Mouse (Mus musculus): Measurements from ENCODE around the gene Defa30. TPM values are rescaled to one million over a fixed set of nuclear protein-coding genes. Genes with fewer than 3 reads are reported as not detected.
"Not testable (repeated sequence)": the region's sequence is repeated elsewhere in the genome, so short reads cannot be mapped to it uniquely, and the experiment has no call there.

Gene Defa30
- polyA plus RNA-seq (2012; rRNA removed): not detected in 2 replicates

GRCm38 (mm10) chr8:21134342-21134741 lies at the start of gene Defa30:
Gene Defa30, plus strand, starts transcription at chr8:21134642.
- H3K27me3 ChIP-seq (ENCODE audit: control insufficient read depth, insufficient read depth, low read length); DNase-seq; H3K4me1 ChIP-seq (ENCODE audit: control insufficient read depth, insufficient read depth, low read length); H3K4me3 ChIP-seq (replicated peaks; ENCODE audit: insufficient read depth, low read depth, low read length); H3K27ac ChIP-seq (ENCODE audit: insufficient read depth, low read length): not testable (repeated sequence)
- 42% methylated on average over 3 of the region's 3 CpGs for WGBS

GRCm38 (mm10) chr8:21093106-21093505 lies 41.3 kb upstream of the Defa30 start:
- Histone ChIP-seq H3K27ac (ENCODE audit: insufficient read depth, low read length) (no peak overlapping the region), H3K4me3 (replicated peaks; ENCODE audit: insufficient read depth, low read depth, low read length) (no peak overlapping the region), H3K27me3 (ENCODE audit: control insufficient read depth, insufficient read depth, low read length) (no peaks in the 10 kb centered on the region), H3K4me1 (ENCODE audit: control insufficient read depth, insufficient read depth, low read length) (no peaks in the 10 kb centered on the region)
- DNase-seq: no peak
- 35% methylated on average over 4 of the region's 4 CpGs for WGBS
- TF ChIP-seq CTCF (IDR thresholded peaks at IDR 0.05; ENCODE audit: borderline replicate concordance, insufficient read depth, low read depth, low read length) (no peak), POLR2A (IDR thresholded peaks at IDR 0.05; ENCODE audit: borderline replicate concordance, insufficient read depth, low read length) (no peak)

GRCm38 (mm10) chr8:21095950-21096349 lies 38.5 kb upstream of the Defa30 start, which contains the start of gene Gm14851:
Gene Gm14851, minus strand, starts transcription at chr8:21096050.
- not testable (repeated sequence) for H3K27ac ChIP-seq (ENCODE audit: insufficient read depth, low read length); H3K4me3 ChIP-seq (replicated peaks; ENCODE audit: insufficient read depth, low read depth, low read length); H3K27me3 ChIP-seq (ENCODE audit: control insufficient read depth, insufficient read depth, low read length); H3K4me1 ChIP-seq (ENCODE audit: control insufficient read depth, insufficient read depth, low read length); DNase-seq
- WGBS: 100% methylated on average over 1 of the region's 2 CpGs

GRCm38 (mm10) chr8:21161977-21162376 lies 27.5 kb downstream of the Defa30 start, which contains the start of gene Defa22:
Gene Defa22, plus strand, starts transcription at chr8:21162277.
- H3K27me3 ChIP-seq (ENCODE audit: control insufficient read depth, insufficient read depth, low read length); H3K27ac ChIP-seq (ENCODE audit: insufficient read depth, low read length); DNase-seq; H3K4me3 ChIP-seq (replicated peaks; ENCODE audit: insufficient read depth, low read depth, low read length); H3K4me1 ChIP-seq (ENCODE audit: control insufficient read depth, insufficient read depth, low read length): not testable (repeated sequence)
- WGBS: no CpG with 5 or more reads among the region's 1 CpGs

Other genes with a start within 250 kb of the Defa30 start
- not detected in 2 replicates for gene Defb33, start 242.0 kb upstream of the Defa30 start, polyA plus RNA-seq (2012; rRNA removed)
- not detected in 2 replicates for gene Gm15056, start 232.0 kb upstream of the Defa30 start, polyA plus RNA-seq (2012; rRNA removed)
- not detected in 2 replicates for gene Gm6040, start 212.6 kb upstream of the Defa30 start, polyA plus RNA-seq (2012; rRNA removed)
- gene AY761185, start 189.9 kb upstream of the Defa30 start, polyA plus RNA-seq (2012; rRNA removed): not detected in 2 replicates
- not detected in 2 replicates for gene Defa21, start 109.1 kb upstream of the Defa30 start, polyA plus RNA-seq (2012; rRNA removed)
- gene Defa23, start 79.6 kb upstream of the Defa30 start, polyA plus RNA-seq (2012; rRNA removed): not detected in 2 replicates
- not detected in 2 replicates for gene Defa35, start 69.6 kb upstream of the Defa30 start, polyA plus RNA-seq (2012; rRNA removed)
- gene Defa25, start 50.2 kb upstream of the Defa30 start, polyA plus RNA-seq (2012; rRNA removed): not detected in 2 replicates
- gene Gm14851, start 38.6 kb upstream of the Defa30 start, polyA plus RNA-seq (2012; rRNA removed): not detected in 2 replicates
- not detected in 2 replicates for gene Defa22, start 27.6 kb downstream of the Defa30 start, polyA plus RNA-seq (2012; rRNA removed)
- not detected in 2 replicates for gene Defa31, start 57.0 kb downstream of the Defa30 start, polyA plus RNA-seq (2012; rRNA removed)
- gene Gm15293, start 66.9 kb downstream of the Defa30 start, polyA plus RNA-seq (2012; rRNA removed): not detected in 2 replicates
- not detected in 2 replicates for gene Gm15292, start 115.1 kb downstream of the Defa30 start, polyA plus RNA-seq (2012; rRNA removed)
- not detected in 2 replicates for gene Defa27, start 180.9 kb downstream of the Defa30 start, polyA plus RNA-seq (2012; rRNA removed)
- gene Defa29, start 192.4 kb downstream of the Defa30 start, polyA plus RNA-seq (2012; rRNA removed): not detected in 2 replicates
- not detected in 2 replicates for gene Defa2, start 243.9 kb downstream of the Defa30 start, polyA plus RNA-seq (2012; rRNA removed)

Data from cerebellum, adult 2 months (tissue).